Mouse (Mus musculus) layer of hippocampus, adult 9-10 months (tissue): ENCODE results near the gene Gm49342.
"Not testable (repeated sequence)": the region's sequence is repeated elsewhere in the genome, so short reads cannot be mapped to it uniquely, and the experiment has no call there.

Experiments used
- DNase-seq: peaks from one replicate; pipeline ENCODE4 v3.0.0; 2022; ENCODE audit warnings: low spot score

Gene Gm49342

GRCm38 (mm10) chr14:50936649-50937048 is 7.7 kb upstream of the Gm49342 start:
- DNase-seq = no peak

- DNase-seq = no peak
Observed at GRCm38 (mm10) chr14:50938119-50938908, 6.0 kb upstream of the Gm49342 start.

DNA sequence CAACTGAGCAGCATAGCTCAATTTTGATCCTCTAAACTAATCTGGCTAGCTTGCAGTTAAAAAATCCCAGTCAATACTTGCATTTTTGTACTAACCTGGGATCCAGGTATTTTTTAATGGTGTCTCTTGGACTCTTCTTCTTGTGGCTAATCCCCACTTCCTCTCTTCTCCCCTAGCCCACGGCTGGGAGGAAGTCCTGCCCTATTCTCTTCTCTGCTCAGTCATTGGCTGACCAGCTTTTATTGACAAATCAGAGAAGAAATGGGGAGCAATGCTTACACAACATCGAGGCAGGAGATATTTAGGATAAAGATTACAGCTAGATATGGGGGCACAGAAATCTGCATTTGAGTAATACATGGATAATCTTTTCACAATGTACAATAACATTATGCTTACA is 5.4 kb upstream of the Gm49342 start:
- no peak for DNase-seq

DNA sequence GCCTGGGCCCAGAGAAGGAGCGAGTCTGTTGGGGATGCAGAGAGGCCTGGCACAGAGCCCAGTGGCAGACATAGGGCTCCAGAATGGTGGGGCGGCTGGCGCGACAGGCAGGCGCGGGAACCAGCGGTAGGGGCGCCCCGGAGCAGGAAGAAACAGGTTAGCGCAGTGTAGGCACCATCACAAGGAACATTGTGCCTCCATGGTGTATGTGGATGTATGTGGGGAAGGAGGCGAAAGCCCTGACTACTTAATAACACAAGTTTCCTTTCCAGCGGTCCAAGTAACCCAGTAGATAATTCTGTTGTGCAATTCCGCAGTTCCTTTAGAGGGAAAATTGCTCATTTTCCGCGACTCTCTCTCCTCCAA is 334 bp downstream of the Gm49342 start:
- not testable (repeated sequence) for DNase-seq

DNA sequence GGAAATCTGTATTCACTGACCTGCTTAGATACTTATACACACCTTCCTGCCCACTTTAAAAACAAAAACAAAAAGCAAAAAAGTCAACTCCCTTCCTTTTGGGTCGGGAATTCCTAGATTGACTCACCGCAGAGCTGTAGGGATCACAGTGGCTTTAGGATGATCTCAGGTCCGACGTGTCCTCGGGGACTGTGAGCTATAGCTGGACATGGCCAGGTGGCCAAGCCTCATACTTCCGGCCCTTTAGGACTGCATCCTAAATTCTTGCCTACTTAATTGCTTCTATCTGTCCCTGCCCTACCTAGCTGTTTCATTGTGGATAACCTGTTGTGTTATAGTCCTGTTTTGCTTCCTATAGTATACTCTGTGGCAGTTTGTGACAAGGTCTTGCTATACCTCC is 764 bp downstream of the Gm49342 start:
- DNase-seq = not testable (repeated sequence)

DNA sequence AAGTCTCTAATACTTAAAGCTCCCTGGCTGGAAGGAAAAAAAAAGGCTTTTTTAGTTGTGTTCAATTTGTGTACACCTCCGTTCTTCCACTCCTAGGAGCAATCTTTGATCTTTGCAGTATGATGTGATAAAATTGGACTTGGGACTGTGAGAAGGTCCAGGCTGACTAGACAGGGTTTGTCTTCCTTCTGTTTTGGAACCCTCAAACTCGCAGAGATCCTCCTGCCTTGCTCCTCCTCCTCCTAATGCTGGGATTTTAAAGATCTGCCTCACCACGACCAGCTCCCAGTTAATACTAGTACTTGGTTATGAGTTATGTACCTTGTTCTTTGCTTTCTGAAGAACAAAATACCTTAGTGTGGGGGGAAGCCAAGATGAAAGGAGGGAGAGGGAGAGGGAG is 1.2 kb downstream of the Gm49342 start:
- DNase-seq = not testable (repeated sequence)

GRCm38 (mm10) chr14:50955487-50955886 is 11.2 kb downstream of the Gm49342 start:
- DNase-seq = no peak

GRCm38 (mm10) chr14:50955942-50956508 is 11.7 kb downstream of the Gm49342 start, which contains the start of gene Pnp2:
Gene Pnp2 (plus strand): TSS chr14:50955992.
- not testable (repeated sequence) for DNase-seq

GRCm38 (mm10) chr14:50956724-50957123 is 12.4 kb downstream of the Gm49342 start:
- not testable (repeated sequence) for DNase-seq

- DNase-seq = not testable (repeated sequence)
Observed at GRCm38 (mm10) chr14:50957146-50957545, 12.8 kb downstream of the Gm49342 start.

DNA sequence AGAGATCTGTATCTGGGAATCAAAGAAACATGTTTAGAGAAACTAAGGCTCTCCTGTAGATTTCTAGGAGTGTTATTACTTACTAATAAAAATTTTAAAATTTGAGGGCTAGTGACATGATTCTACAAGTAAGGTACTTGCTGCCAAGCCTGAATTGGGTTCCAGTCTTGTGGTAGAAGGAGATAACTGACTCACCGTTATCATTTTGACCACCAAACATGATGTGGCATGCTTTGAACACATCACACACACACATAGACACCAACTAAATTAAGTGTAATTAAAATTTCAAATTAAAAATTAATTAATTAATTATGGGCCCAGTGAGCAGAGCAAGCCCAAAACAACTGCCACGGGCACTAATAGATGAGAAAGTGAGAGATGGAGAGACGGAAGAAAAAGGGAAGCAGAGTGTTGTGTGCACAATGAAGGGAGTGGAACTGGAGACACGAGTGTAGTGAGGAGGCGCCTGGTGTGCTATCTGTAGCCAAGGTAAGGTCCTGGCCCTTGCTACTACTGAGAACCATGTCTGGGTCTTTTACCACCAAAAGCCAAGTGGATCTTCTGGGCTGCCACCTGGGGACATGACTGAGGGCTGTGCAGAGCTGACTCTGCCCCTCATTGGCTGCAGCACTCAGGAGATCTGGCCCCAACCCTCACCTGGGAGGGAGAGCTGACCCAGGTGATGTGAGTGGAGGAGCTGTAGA is 14.1 kb downstream of the Gm49342 start:
- DNase-seq = not testable (repeated sequence)

- DNase-seq = no peak
Observed at GRCm38 (mm10) chr14:50968216-50968980, 24.1 kb downstream of the Gm49342 start.

DNA sequence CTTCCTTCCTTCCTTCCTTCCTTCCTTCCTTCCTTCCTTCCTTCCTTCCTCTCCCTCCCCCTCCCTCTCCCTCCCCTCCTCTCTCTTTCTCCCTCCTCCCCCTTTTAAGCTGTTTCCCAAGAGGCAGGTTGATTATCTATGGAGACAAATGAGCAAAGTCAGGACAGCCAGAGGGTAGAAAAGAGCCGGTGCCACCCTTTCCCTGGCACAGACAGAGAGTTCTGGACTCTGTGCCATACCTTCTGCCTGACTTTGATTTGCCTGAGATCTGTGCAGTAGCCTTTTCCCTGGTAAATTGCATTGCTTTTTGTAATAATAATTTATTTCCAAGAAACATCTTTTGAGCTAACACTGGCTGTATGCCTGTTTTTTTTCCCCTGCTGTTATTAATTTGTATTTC is 24.7 kb downstream of the Gm49342 start:
- DNase-seq = no peak

GRCm38 (mm10) chr14:50969558-50970544 is 25.5 kb downstream of the Gm49342 start:
- no peak for DNase-seq

DNA sequence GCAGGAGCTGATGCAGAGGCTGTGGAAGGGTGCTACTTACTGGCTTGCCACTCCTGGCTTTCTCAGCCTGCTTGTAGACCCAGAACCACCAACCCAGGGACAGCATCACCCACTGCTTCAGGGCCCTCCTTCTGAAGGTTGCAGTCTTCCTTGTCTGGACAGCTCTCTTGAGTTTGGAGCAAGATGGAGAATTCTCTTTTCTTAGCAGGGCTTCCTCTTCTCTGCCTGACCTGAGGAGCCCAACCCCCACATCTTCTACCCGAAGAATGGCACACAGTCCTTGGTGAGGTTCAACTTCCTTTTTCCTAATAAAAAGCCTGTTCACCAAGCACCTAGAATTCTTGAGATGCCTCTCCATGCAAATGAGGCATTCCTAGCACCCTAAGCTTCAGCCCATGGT is 26.5 kb downstream of the Gm49342 start:
- DNase-seq = no peak

DNA sequence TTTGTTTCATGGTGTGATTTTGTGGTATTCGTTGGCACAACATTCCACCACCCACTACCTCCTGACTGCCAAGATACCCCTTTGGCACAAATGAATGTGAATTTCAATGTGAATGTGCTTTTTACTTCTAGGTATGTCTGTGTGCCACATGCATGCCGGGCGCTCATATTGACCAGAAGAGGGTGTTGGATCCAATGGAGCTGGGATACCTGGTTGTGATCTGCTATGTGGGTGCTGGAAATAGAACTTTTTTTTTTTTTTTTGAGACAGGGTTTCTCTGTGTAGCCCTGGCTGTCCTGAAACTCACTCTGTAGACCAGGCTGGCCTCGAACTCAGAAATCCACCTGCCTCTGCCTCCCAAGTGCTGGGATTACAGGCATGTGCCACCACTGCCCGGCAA is 28.7 kb downstream of the Gm49342 start:
- not testable (repeated sequence) for DNase-seq

DNA sequence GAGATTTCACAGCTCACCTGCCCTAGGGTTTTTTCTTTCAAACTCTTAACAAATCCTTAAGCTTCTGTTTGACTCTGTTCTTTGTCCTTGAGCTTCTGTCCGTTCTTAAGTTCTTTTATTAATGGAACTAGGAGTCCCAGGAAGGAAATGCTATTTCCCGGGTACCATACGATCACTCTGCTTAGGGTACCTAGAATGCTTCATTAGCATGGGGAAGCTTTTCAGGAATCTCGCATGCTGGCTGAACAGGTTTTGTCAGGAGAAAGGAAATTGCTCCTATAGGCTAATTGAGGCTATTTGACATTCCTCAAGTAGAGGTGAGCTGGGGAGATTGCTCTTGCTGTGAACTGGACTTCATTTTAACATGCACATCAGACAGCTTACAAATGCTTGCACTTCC is 29.4 kb downstream of the Gm49342 start:
- no peak for DNase-seq

GRCm38 (mm10) chr14:50975001-50975400 is 30.7 kb downstream of the Gm49342 start:
- no peak for DNase-seq

DNA sequence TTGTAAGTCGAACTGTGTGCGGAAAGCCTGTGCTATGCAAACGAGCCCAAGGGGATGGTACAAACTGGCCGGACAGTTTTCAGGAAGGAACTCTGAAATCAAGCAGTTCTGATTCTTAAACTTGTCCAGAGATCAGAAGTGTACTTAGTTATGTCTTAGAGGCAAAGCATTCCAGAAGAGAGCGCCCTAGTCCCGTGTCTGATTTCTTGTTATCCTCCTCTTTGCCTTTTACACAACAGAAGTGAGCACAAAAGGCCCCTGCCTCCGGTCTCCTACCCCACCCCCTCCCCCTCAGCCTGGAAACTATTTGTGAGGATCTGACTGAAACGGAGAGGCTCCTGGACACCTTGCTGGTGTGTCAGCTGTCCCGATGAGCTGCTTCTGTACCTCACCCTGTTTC is 32.4 kb downstream of the Gm49342 start:
- DNase-seq = no peak

DNA sequence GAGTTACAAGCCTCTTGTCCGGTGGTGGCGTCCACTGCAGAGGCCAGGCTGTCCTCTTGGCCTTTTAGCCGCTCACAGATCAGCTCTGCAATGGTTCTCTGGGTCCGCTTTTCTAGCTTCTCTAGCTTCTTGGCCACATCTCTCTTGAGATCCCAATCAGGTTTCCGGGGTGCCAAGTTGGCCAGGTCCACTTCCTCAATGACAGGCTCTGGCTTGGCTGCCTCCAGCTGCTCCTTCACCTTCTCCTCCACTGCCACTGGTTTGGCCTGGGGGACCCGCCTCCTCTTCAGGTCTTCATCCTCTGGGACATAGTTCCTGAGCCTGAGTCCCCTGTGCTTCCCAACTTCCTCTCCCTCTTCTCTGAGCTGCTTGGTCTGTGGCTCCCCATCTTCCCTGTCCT is 34.1 kb downstream of the Gm49342 start:
- not testable (repeated sequence) for DNase-seq

DNA sequence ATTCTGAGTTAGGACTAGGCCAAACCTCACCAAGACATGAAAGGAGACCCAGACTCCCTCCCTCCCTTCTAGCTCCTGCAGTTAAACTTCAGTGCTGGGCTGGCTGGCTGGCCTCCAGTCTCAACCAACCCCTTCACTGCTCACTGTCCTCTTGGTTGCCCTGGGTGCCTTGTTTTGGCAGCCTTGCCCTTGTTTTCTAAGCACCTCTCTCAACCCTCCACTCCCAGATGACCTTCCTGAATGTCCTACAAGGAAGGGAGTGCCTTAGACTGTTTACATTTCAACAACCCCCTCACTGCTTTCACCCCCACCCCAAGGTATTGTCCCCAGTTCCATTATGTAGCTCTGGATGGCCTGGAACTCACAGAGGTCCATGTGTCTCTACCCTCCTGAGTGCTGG is 35.3 kb downstream of the Gm49342 start:
- no peak for DNase-seq
